Mouse (Mus musculus) cerebellum, adult 11-12 months (tissue): Measurements from ENCODE around the gene Iqch.

Source experiments
- DNase-seq: peaks from one replicate; pipeline ENCODE4 v3.0.0; 2022

The Iqch gene

DNA sequence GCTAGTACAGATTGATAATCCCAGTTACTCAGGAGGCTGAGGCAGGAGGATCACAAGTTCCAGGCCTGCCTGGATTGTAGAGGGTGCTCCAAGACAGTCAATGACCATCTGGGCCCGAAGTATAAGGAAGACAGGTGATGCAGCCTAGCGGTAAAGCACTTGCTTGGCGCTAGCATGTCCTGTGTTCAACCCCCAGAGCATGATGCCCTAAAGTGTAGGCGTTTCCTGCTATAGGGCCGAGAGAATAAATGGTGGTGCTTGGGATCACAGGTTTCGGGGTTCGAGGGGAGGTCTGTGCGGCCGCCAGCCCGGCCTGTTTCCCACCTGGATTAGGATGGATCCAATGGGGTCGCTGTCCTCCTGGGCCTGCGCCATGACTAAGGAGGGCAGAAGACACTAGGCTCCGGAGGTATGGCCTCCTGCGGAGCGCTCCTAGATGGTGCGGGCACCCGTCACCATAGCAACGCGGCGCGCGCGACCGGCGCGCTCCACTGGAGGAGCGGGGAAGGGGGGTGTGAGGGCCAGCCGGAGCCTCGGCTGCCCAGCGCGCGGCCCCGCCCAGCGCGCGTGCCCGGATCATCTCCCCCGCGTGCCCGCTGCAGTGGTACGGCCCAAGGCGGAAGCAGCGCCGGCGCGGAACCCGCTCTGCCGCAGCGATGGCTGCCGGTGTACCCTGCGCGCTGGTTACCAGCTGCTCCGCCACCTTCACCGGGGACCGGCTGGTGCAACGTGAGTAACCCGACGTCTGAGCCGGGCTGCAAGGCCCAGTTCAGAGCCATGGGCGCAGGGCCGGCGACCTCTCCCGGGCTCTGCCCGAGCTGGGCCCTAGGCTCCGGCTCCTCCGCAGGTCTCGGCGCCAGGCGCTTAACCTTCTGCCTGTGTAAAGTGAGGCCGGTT, at the start of gene Iqch, which contains the start of gene Aagab:
TSS of gene Iqch (minus strand) at position 451 of the 897 bp plus-strand sequence.
TSS of gene Aagab (plus strand) at position 618 of the 897 bp plus-strand sequence.
- peak; percentile 96 for DNase-seq

DNA sequence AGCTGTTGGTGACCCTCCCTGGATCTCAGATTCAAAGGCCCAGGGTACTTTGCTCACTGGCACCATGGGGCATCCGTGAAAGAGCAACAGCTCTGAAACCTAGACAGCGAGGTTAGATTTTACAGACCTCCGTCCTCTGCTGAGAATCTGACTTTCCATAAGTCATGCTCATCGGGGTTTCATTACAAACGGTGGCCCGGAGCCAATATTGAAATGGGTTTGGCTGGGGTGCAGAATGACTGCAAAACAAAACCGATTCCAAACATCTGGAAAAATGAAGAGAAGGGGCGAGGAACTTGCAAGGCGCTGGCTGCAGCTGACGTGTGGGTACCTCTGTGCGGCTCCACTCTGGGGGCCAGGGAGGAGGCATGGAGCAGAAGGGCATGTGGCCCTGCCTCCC, 49.3 kb upstream of the Iqch start:
- no peak for DNase-seq

DNA sequence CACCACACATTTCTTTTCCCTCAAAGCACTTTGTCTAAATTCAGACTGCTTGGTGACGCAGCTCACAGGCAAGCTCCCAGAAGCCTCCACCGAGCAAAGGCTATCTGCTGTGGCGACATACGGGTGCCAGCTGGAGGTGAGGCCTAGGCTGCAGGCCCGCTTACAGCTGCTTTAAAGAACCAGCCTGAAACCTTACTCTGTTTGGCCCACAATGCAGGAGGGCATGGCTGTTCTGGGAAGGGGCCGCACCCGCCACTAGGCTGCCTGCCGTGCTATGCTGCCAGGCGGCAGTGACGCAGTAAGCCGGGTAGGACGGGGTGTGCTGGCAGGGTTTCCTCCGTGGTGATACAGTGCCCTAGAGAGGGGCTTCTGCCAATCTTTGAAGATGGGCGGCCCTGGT, 48.6 kb upstream of the Iqch start:
- DNase-seq: peak; percentile 55

DNA sequence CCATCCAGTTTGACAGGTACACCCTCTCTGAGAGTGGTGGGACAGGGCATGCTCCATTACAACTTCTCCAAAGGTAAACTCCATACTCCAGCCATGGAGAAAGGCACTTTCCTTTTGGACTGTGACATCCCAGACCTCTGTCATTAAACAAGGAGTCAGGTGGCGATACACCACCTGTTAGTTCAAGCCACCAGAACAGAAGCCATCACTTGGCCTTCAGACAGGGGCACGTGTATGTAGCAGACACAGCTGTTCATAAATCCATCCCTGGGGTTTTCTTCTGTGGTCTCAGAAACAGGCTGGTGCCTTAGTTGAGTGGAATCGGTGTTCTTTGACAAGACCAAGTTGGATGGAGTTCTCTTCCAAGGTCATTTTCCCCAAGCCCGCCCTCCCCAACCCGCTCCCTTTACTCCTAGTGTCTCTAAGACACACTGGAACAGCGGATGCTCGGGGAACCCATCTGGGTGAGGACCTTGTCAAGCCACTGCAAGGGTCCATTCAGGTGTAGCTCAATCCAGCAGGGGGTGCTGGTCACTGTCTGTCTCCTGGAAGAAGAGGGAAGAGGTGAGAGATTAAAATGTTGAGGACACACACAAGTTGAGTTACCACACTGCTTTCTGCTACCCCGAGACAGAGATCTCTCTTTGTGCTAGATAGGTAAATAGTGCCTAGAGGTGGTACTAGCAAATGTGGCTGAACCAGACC, 47.7 kb upstream of the Iqch start:
- no peak for DNase-seq

DNA sequence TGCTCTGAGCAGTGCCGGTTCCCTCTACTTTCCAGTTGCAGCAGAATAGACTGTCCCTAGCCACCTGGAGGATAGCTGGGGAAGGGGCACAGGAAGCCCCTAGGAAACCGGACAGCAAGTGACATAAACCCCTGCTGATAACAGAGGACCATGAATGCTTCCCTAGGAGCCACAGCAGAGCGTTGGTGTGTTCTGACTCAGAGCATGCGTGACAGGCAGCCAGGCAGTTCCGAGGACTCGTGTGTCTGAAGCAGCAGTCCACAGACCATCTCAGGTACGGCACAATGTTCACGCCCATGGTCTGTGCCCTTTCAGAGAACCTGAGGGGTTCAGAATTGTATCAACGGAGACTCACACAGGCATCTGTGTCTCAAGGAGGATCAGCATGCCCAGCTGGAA, 46.2 kb upstream of the Iqch start:
- DNase-seq: no peak

DNA sequence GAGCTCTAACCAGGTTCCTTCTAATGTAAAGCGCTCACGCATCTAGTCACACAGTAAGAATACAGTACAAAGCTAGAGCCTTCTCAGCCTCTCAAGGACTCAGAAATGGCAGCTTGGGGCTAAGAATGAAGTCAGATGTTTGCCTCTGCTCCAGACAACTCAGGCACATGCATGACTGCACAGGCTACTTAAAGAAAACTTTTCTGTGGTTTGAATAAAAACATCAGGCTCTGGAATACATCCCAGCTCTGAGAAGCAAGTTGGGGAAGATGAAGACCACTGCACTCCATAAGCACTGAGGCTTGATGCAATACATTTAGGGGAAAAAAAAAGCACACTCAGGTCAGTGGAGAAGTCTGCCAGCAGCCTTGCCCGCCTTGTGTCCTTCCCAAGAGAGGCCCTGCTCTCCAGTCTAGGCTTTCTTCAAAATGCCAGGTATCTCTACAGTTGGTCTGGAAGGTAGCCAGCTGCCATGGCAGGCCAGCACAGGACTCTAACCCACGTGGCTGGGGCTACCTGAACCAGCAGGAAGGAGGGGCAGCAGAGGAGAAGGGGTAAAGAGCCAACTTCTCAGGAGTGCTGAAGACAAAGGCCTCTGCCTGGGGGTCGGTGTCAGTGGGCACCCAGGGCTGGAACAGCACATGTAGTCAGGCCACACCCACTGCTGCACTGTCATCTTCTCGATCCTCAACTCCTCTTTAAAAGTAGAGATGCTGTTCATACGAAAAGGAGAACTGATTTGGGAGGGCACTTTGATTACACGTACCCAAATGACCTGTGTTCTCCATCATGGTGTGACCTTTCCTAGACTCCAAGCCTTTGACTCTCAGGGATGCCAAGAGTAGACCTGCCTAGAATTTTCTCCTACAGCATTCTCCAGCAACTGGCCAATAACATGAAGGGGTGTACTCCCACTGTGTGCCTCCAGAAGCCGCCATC, 45.6 kb upstream of the Iqch start:
- peak; percentile 59 for DNase-seq

DNA sequence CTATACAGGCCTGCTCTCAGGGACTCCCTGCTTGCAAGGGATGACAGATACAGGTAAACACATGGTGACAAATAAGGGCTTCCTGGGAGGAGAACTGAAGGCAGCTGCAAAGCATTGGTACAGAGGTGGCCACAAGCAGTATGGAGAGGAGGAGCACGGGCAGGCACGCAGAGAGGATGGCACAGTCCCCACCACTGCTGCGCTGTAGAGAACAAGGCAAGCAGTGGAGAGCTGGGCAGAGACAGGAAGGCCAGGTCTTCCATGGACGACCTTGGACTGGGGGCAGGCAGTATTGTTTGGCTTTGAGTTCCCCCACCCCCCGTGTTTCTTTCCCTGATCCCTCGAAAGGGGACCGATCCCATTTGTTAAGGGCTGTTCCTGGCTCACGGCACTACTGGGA, 42.8 kb upstream of the Iqch start:
- DNase-seq: no peak

DNA sequence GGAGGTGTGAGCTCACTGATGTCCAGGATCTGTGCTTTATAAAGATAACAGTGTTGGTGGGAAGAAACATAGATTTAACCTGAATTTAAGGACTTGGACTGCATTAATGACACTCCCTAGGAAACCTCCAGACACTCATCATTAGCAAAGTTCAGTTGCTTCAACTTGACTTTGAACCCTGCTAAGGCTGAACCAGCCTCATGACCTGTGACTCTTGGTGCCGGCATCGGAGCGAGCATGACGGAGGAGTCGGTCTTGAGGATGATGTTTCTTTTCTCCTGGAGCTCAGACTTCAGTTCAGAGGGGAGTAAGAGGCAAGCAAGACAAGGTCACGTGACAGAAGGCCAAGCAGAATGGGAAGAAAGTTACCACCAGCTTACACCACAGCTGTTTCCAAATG, 41.7 kb upstream of the Iqch start:
- no peak for DNase-seq

DNA sequence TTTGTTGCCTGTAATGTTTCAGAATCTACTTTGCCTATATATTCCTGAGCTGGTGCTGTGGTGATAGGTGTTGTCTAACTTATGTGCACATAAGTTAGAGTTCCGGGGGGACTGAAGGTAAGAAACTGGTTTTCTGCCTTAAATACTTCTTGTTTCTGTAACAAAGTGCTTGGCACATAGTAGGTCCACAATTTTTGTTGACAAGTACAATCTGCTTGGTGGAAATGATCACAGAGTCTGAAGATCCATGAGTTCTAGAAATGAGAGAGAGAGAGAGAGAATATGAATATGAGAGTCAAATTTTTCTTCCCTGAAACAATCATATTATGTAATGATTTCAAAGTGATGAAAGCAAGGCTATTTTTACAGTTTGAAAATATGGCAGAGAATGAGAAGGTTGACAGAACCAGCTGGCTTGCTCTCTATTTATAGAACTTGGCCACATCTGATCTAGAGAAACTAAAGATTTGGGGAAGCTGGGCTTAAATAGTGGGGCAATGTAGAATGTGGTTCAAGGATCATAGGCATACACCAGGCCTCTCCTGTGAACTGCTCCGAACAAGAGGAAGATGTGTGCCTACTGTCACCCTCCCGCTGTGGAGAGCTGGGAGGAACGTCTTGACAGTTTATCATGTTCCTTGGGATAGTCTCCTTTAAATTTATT, 39.8 kb upstream of the Iqch start:
- no peak for DNase-seq

DNA sequence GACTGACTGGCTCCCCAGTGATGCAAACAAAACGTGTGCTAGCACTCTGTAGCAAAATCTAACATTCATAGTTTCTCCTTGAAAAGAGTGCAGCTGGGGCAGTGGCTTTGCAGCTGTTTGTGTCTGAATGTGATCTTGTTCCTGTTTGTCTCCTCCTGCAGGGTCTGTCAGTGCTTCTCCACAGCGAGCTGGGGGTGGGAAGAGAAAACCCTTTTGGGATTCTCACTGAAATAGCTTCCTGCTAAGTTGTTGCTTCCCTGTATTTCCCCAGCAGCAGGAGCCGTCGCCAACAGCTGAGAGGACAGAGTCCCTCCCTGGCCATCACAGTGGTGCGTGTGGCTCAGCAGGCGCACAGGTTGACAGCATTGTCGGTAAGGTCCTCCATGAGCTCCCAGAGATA, 33.8 kb upstream of the Iqch start:
- DNase-seq: no peak

DNA sequence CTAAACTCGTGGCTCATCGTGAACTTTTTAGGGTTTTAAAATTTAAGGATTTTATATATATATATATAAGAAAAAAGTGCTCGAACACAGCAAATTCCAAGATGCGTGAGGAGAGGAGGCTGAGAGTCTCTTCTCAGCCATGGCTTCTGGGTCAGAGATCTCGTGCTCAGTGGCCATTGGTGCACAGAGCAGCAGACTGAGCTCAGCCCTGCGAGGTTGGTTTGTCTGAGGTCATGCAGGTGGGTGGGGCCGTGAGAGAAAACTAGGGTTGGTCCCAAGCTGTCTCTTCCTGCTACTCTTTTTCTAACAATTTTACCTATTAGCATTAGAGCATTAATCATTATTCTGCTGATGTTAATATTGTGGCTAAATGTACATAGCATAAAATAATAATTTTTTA, 31.0 kb upstream of the Iqch start:
- DNase-seq: no peak

DNA sequence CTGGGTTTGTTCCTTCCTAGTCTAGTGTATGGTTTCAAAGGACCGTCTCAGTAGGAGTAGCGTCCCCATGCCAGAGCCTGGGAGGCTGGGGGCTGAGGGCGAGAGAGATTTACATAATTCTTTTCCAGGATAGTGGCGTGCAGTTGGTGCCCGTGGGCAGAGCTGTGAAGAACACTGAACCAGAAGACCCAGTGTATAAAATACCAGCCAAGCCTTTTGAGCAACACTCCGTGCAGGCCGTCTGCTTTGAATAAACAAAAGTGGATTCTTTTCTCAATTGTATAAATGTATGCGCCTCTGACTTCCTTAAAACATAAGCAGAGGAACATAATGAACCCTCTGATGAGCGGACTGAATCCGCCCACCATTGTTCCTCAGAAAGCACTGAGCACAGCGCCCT, 30.6 kb upstream of the Iqch start:
- DNase-seq: no peak

DNA sequence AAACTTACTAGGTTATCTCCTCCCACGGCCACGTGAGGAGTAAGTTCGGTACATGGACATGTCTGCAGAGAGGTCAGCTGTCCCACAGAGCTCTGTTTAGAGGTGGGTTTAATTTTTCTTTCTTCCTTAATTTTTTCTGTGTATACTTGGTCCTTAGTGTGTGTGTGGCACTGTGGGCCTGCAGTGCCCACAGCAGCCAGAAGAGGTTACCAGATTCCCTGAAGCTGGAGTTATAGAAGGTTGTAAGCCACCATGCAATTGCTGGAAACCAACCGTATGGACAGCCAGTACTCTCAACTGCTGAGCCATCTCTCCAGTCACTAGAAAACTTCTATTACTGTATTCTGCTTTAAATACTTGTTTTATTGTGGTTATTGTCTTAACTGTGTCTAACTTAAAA, 29.8 kb upstream of the Iqch start:
- DNase-seq: no peak

DNA sequence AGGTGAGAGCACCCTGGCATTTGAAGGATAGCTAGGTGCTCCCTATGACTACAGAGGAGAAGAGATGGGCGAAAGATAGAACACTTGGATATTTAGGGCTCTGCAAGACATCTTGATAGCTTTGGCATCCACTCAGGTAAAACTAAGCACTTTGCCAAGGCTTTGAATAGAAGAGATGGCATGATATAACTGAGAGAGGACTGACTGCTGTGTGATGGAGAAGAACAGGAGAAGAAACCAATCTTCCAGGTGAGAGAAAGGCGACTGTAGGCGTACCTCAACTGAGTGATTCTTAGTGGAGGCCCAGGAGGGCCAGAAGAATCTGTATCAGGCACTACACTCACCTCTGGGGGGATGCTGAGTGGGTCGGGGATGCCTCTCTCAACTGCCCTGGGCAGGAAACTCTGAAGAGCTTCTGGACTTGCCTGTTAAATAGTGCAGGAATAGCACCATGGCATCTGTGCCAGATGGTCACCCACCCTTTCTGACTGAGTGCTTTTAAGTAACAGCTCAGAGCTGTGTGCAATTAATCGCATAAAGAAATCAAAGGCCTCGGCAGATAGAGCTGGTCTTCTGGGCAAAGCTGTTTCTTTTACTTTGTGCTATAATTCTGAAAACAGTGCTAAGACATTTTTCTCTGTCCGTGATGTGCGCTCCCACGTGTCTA, 22.9 kb upstream of the Iqch start:
- DNase-seq: no peak

DNA sequence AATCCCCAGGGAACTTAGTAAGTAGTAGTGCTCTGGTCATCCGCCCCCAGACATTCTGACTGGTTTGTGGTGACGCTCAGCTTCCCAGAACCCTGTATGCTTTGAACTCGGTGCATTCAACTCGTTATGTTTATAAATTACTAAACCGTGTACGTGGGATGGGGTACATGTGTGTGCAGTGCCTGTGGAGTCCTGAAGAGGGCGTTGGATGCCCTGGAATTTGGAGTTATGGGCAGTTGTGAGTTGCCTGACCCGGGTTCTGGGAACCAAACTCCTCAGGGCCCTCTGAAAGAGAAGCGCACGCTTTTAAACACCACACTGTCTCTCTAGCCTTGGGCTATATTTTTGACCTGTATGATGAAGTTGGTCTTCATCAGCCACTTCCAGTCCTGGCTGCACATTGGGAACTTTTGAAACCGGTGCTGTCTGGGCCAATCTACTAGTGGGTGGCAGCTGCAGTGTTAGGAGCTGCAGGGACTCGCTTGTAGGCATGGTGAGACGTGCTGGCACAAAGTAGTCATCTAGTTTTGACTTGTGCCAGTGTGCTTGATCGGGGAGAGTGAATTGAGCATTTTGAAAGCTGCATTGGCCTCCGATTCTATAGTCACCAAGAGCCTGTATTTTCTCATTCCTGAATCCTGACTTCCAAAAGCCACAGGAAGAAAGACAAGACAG, 21.7 kb upstream of the Iqch start:
- no peak for DNase-seq

DNA sequence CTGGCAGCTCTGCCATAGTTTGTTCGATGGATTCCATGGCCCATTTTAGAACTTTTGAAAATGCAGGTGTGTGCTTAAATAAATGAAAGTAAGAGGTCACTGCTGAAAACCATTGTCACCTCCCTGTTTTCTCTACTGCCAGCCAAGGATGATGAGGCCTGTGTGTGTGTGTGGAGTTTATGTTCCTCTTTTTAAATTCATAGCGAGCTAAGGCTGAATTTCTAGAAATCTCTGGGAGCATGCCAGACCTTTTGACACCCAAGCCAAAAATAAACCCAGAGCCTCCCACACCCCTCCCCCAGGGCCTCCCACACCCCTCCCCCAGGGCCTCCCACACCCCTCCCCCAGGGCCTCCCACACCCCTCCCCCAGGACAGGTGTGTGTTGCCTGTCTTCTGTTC, 15.7 kb upstream of the Iqch start:
- no peak for DNase-seq

DNA sequence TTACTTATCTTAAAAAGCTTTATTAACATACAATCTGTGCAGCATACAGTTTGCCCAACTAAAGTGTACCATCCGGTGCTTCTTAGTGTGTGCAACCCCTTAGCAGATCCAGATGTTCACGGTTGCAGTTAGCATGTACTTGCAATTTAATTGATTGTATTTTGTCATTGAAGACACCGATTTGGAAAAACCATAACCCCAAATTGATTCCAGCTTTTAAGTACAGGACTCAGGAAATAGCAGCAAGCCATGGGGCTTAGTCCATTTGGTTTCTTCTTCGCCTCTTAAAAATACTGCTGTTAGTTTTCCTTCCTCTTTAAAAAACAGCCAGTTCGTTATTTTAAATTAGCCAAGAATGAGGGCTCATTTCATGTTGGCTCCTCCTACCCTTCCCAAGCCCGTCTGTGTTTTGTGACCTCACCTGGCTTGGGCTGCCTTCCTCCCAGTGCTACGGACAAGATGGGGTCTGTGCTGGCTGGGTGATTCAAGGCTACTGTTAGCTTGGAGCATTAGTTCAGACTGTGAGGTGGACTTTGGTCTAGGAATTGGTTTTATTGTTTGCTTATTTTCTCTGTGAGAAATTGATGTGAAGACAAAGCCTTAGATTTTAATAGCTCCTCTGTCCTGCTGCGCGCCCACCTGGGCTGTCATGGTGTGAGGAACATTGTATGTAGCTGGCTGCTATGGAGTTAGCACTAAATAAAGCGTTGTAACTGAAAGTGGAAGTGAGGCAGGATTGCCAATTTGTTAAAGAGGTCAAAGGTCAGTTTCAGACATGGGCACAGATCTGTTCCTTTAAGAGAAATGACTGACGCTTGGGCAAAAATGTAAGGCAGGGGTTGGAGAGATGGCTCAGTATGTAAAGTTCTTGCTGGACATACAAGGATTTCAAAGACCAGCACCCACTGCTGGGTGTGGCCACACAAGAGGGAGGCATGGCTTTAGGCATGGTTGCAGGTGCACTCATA, 12.0 kb upstream of the Iqch start:
- no peak for DNase-seq

DNA sequence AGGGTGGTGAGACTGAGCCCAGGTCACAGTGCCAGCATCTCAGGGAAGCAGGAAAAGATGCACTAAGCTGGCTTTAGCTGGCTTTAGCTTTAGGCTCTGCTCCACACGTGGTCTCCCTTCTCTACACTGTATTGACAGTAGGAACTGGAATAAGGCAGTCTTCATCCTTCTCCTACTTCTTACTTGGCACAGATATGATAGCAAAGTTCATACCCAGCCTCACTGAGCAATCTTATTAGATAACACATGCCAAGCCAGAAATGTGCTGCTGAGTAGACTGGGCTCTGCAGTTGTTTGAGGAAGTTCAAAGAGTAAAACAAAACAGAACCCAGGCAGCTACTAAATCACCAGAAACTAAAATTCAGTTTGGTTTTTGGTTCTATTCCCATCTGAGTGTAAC, 11.3 kb upstream of the Iqch start:
- no peak for DNase-seq

DNA sequence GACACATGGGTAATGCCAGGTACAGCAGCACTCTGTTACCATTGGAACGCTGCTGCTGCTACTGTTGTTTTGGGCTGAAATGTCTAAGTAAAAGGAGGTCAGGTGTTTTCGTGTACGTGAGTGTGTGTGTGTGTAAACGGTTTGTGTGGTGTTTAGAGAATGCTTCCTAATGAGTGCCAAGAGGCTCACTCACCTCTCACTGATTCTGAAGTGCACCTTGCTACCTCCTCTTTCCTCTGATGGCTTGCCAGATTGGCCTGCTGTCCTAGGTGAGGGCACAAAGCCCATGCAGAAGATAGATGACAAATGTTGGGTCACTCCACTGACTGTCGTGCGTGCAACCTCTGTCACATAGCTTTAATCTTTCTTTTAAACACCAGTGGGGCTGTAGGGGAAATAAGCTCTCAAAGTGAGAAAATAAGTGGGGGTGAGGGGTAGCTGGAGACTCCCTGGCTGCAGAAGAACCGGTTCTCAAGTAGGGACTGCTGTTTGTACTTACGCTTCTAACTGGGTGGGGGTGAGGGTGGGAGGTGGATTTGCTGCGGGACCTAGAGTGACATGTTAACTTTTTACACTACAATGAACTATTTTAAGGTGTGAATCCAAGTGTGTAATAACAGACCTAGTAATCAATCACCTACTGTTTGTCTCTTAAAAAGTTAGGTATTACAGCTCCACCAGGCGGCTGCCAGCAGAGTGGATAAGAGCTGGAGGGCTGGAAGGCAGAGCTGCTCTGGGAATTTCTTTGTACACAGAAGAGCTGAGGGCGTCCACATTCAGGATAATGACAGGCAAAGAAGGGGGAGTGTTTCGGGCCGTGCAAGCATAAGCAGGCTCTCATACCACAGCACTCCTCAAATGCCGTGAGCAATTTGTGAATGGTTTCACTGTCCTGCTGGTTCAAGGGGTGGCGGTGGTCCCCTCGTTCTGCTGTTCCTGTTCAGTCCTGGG, 10.5 kb upstream of the Iqch start:
- DNase-seq: peak; percentile 49
